Mouse (Mus musculus): ENCODE measurements at regions not wholly inside any gene's neighbourhood (a gene's known extent, or its start where the extent isn't known, plus 50 kb on each side); places are given as distances from the start of the nearest gene placed in this dataset.
"Not testable (repeated sequence)": the region's sequence is repeated elsewhere in the genome, so short reads cannot be mapped to it uniquely, and the experiment has no call there.

DNA sequence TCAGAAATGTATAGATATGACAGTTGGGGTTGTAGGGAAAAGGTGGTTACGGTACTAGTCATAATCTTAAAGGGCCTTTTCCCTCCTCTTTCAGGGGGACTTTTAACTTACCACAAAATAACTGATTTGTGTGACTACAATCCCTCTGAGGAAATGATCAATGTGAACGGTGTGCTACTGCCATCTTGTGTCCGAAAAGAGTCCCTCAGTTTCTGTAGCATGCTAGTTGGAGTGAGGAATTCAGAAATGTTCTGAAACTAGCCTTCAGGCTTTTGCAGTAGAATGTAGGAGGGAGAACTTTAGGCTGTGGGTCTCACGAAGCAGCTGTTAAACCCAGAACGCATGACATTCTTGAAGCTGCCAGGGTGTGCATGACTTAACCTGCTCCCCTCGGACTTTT, 471.5 kb upstream of the N6amt1 start:
- H3K9ac ChIP-seq (replicated peaks): no peak overlapping the region
- no peaks in the 10 kb centered on the region for H3K9me3 ChIP-seq
- H3K4me2 ChIP-seq (replicated peaks): no peak overlapping the region
- no peaks in the 10 kb centered on the region for H3K27me3 ChIP-seq
- H3K4me3 ChIP-seq (replicated peaks): no peak overlapping the region
- ATAC-seq: no peak
- H3K36me3 ChIP-seq: no peaks in the 10 kb centered on the region
- 43% methylated on average over 6 of the region's 6 CpGs for WGBS
- H3K4me1 ChIP-seq (replicated peaks): no peaks in the 10 kb centered on the region
- H3K27ac ChIP-seq: no peak overlapping the region

DNA sequence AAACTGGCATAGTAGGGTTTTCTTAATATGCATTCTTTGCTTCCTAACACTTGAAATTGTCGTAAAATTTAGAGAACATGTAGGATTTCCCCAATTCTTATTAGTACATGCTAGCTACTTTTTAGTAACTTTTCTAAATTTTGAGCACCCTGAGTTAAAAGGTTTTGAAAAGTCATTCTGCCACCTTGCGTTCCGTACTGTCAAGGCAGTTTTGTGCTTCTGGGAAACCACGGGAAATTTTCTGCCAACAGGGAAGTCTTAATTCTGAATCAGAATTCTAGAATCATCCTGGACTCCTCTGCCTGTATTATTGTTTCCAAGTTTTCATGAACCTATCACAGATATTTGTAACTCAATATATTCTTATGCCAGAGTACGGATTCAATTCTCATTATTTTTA, 472.4 kb upstream of the N6amt1 start:
- no peak overlapping the region for H3K4me2 ChIP-seq (replicated peaks)
- H3K4me1 ChIP-seq (replicated peaks): no peaks in the 10 kb centered on the region
- H3K27me3 ChIP-seq: no peaks in the 10 kb centered on the region
- WGBS: 91% methylated on average over 5 of the region's 5 CpGs
- no peak overlapping the region for H3K27ac ChIP-seq
- H3K36me3 ChIP-seq: no peaks in the 10 kb centered on the region
- H3K9me3 ChIP-seq: no peaks in the 10 kb centered on the region
- ATAC-seq: no peak
- H3K4me3 ChIP-seq (replicated peaks): no peak overlapping the region
- no peak overlapping the region for H3K9ac ChIP-seq (replicated peaks)

DNA sequence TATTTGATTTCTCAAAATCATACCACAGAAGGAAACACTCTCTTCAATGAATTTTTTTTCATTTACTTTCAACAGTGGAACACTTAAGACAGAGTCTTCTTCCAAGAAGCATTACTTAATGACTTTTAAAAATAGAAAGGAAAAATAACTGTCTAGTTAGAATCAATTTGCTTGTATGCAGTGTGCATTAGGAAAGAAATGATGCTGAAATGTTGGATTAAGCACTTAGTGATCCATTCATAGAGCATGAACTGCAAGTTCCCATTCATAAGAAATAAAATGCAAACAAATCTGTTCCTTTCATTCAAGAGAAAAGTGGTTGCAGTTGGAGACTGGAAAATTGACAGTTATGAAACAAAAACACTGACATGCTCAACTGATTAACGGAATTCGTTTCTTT, 493.2 kb upstream of the N6amt1 start:
- Histone ChIP-seq H3K9me3 (no peaks in the 10 kb centered on the region), H3K4me3 (replicated peaks) (no peak overlapping the region), H3K4me2 (replicated peaks) (no peak overlapping the region), H3K27ac (no peak overlapping the region), H3K27me3 (no peaks in the 10 kb centered on the region), H3K36me3 (no peaks in the 10 kb centered on the region), H3K4me1 (replicated peaks) (no peaks in the 10 kb centered on the region), H3K9ac (replicated peaks) (no peak overlapping the region)
- 93% methylated on average over 2 of the region's 2 CpGs for WGBS
- ATAC-seq: no peak

DNA sequence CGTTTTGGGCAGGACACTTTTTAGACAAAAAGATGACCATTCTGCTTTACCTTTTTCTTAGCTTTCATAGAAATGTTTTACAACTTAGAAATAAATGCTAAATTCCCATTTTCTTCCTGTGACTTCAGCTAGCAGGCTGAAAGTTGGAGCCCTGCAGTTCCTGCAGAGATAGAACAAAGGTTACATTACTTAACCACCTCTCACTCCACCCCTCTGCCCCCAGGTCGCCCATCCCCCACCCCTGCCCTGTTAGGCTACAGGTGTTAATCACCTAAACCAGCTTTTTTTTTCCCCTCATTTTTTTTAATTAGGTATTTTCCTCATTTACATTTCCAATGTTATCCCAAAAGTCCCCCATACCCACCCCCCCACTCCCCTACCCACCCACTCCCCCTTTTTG, 498.1 kb upstream of the N6amt1 start:
- Histone ChIP-seq H3K27ac (no peak overlapping the region), H3K9ac (replicated peaks) (no peak overlapping the region), H3K36me3 (no peaks in the 10 kb centered on the region), H3K9me3 (no peaks in the 10 kb centered on the region), H3K4me2 (replicated peaks) (no peak overlapping the region), H3K4me1 (replicated peaks) (no peaks in the 10 kb centered on the region), H3K27me3 (no peaks in the 10 kb centered on the region), H3K4me3 (replicated peaks) (no peak overlapping the region)
- WGBS: 56% methylated on average over 2 of the region's 2 CpGs
- no peak for ATAC-seq

DNA sequence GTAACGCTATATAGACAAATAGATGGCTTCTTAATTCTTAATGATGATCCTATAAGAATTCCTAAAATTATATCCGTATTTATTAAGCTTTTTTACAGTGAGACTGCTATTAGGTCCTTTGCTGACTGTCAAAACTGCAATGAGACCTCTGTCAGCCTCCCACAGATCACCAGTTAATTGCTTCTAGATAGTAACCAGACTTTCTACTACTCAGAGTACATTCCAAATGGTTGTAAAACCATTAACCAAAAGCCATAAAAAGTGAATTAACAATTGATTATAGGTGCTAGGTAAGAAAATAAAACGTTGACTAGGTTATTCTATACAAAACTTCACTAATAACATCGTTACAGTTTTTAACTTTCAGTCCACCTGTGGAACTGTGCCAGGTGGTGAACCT, 498.7 kb upstream of the N6amt1 start:
- H3K4me3 ChIP-seq (replicated peaks): no peak overlapping the region
- WGBS: 80% methylated on average over 4 of the region's 4 CpGs
- ATAC-seq: no peak

DNA sequence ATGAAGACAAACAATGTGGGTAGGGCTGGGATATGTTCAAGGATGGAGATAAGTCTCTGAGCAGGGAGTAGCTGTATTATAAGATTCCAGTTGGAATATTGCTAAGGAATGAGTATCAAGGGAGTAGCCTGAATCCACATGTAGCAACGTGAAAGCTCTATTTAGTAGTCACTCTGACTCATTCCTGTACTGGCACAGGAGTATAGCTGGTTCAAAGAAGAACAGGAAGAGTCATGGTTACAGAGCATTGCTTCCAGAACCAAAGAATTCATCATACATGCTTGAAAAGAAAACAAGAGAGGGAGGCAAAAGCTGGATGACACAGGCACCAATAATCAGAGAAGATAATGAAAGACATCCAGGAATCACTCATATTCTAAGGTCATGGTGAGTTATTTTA, 500.6 kb upstream of the N6amt1 start:
- Histone ChIP-seq H3K4me1 (replicated peaks) (no peaks in the 10 kb centered on the region), H3K27me3 (no peaks in the 10 kb centered on the region), H3K9me3 (no peaks in the 10 kb centered on the region), H3K4me3 (replicated peaks) (no peak overlapping the region), H3K9ac (replicated peaks) (no peak overlapping the region), H3K4me2 (replicated peaks) (no peak overlapping the region), H3K27ac (no peak overlapping the region), H3K36me3 (no peaks in the 10 kb centered on the region)
- WGBS: 78% methylated on average over 1 of the region's 1 CpGs
- ATAC-seq: no peak

More for the DNA sequence above, 498.7 kb upstream of the N6amt1 start:
- H3K4me2 ChIP-seq (replicated peaks): no peak overlapping the region
- no peak overlapping the region for H3K9ac ChIP-seq (replicated peaks)
- no peaks in the 10 kb centered on the region for H3K9me3 ChIP-seq
- no peaks in the 10 kb centered on the region for H3K4me1 ChIP-seq (replicated peaks)
- no peaks in the 10 kb centered on the region for H3K36me3 ChIP-seq
- H3K27me3 ChIP-seq: no peaks in the 10 kb centered on the region
- H3K27ac ChIP-seq: no peak overlapping the region

DNA sequence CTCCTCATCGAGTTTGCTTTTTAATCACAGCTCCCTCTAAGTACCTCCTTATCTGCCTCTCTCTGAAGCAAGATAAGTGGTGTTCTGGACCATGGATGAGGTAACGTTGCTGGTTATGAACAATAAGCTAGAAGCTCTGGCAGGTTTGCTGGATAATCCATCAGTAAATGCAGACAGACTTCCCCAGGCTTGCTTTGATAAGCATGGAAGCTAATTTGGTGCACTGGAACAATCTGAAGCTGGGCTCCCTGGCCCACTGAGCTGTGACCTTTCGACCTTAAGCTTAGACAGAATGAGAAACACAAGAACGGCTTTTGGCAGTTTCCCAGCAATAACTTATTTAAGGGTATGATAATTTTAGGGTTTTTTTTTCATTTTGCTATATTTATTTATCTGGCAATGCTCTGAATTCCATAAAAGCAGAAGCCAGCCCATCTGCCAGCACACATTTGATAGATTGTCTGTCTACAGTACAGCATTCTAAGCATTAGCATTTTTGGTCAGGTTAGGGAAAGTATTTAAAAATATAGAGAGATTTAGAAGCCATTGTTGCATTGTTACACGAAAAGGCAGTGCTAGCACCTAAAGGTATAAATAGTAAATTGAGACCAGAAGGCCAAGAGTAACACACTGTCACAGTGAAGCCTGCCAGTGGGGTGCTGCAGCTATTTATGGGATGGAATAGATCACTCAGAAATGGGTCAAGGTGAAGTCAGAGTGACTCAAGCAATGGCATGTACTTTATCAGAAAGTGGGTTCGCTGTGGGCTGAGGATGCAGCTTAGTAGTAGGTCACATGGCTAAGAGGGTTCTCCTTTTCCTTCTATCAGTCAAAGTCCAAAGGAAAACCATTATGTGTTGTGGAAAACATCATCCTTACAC, 515.3 kb upstream of the N6amt1 start:
- no peak for ATAC-seq
- no peak overlapping the region for H3K4me2 ChIP-seq (replicated peaks)
- H3K9me3 ChIP-seq: no peaks in the 10 kb centered on the region
- H3K9ac ChIP-seq (replicated peaks): no peak overlapping the region
- 0 out of 2 replicates have a peak, but pooled peaks cover 3% of the 10 kb centered on the region for H3K4me1 ChIP-seq (replicated peaks)
- 46% methylated on average over 6 of the region's 6 CpGs for WGBS
- no peaks in the 10 kb centered on the region for H3K36me3 ChIP-seq
- H3K27me3 ChIP-seq: no peaks in the 10 kb centered on the region
- no peak overlapping the region for H3K27ac ChIP-seq
- H3K4me3 ChIP-seq (replicated peaks): no peak overlapping the region

DNA sequence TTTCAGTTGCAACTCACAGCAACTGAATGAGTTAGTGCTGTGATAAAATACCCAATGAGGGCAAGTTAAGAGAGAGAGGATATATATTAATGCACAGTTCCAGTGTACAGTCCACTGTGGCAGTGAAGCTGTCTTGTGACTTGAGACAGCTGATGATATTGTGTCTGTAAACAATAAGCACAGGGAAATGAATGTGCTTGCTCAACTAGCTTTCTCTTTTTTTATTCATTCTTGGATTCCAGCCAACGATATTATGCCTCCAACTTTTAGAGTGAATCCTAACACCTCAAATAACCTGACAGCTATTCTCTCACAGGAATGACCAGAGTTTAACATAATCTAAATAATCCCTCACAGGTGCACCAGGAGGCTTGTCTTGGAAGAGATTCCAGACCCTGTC, 526.3 kb upstream of the N6amt1 start:
- Histone ChIP-seq H3K9me3 (no peaks in the 10 kb centered on the region), H3K27ac (no peak overlapping the region), H3K4me3 (replicated peaks) (no peak overlapping the region), H3K4me1 (replicated peaks) (0 out of 2 replicates have a peak, but pooled peaks cover 4% of the 10 kb centered on the region), H3K9ac (replicated peaks) (no peak overlapping the region), H3K36me3 (no peaks in the 10 kb centered on the region), H3K4me2 (replicated peaks) (no peak overlapping the region), H3K27me3 (no peaks in the 10 kb centered on the region)
- ATAC-seq: no peak
- WGBS: 68% methylated on average over 1 of the region's 1 CpGs

DNA sequence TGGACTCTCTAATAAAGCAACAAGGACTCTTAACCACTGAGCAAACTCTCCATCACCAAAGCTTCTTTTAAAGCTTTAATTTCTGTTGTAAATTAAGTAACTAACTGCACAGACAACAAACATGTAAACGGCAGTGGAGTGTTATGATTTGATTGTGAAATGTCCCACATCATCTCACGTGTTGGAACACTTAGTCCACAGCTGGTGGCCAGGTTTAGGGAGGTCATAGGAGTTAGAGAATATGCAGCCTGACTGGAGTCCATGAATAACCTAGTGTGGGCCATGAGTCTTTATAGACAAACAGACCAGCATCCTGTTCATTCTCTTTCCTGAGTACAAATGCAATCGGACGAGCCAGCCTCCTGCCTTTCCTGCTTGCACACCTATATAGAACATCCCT, 527.3 kb upstream of the N6amt1 start:
- Histone ChIP-seq H3K4me3 (replicated peaks) (no peak overlapping the region), H3K9ac (replicated peaks) (no peak overlapping the region), H3K36me3 (no peaks in the 10 kb centered on the region), H3K9me3 (no peaks in the 10 kb centered on the region), H3K4me2 (replicated peaks) (no peak overlapping the region), H3K27me3 (no peaks in the 10 kb centered on the region), H3K27ac (no peak overlapping the region), H3K4me1 (replicated peaks) (0 out of 2 replicates have a peak, but pooled peaks cover 4% of the 10 kb centered on the region)
- 86% methylated on average over 4 of the region's 4 CpGs for WGBS
- ATAC-seq: no peak

DNA sequence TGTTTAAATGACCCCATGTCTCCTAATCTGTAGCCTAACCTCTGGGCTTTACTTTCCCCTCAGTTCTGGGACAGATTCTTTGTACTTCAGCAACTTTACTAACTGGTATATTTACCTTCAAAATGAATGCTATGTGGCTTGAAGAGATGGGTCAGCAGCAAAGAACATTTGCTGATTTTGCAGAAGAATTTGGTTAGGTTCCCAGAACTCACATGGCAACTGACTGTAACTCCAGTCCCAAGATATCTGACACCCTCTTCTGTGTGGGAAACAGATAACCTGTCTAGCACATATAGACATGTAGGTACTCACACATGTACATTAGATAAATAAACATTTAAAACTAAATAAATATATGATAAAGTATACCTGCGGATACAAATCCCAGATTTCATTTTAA, 530.5 kb upstream of the N6amt1 start:
- H3K4me1 ChIP-seq (replicated peaks): 0 out of 2 replicates have a peak, but pooled peaks cover 4% of the 10 kb centered on the region
- H3K9me3 ChIP-seq: no peaks in the 10 kb centered on the region
- H3K4me2 ChIP-seq (replicated peaks): no peak overlapping the region
- H3K27ac ChIP-seq: no peak overlapping the region
- no peak overlapping the region for H3K4me3 ChIP-seq (replicated peaks)
- H3K27me3 ChIP-seq: no peaks in the 10 kb centered on the region
- H3K36me3 ChIP-seq: no peaks in the 10 kb centered on the region
- no peak overlapping the region for H3K9ac ChIP-seq (replicated peaks)
- 94% methylated on average over 1 of the region's 1 CpGs for WGBS
- no peak for ATAC-seq

DNA sequence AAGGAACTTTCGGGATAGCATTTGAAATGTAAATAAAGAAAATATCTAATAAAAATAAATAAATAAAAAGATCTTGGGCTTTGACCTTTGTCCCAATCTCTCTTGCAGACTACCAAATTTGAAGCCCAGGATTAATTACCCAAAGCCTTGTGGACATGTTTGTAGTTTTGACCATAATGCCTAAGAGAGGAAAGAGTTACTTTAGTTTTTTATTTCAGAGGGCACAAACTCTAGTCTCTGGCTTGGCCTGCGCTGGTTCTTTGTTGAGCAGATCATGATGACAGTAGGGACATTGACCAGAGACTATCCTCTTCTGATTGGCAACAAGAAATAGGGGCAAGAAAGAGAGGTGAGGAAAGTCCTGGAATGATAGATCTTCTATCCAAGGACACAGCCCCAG, 532.4 kb upstream of the N6amt1 start:
- Histone ChIP-seq H3K9me3 (no peaks in the 10 kb centered on the region), H3K27ac (no peak overlapping the region), H3K4me2 (replicated peaks) (no peak overlapping the region), H3K9ac (replicated peaks) (no peak overlapping the region), H3K36me3 (no peaks in the 10 kb centered on the region), H3K27me3 (no peaks in the 10 kb centered on the region), H3K4me1 (replicated peaks) (no peaks in the 10 kb centered on the region), H3K4me3 (replicated peaks) (no peak overlapping the region)
- WGBS: 97% methylated on average over 2 of the region's 2 CpGs
- ATAC-seq: no peak

DNA sequence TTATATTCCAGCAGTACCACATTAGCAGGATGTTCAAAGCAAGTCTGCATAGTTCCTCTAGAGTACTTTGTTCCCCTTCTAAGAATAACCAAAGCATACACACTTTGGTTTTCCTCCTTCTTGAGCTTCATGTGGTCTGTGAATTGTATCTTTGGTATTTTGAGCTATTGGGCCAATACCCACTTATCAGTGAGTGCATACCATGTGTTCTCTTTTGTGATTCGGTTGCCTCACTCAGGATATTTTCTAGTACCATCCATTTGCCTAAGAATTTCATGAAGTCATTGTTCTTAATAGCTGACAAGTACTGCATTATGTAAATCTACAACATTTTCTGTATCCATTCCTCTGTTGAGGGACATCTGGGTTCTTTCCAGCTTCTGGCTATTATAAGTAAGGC, 535.3 kb upstream of the N6amt1 start:
- not testable (repeated sequence) for ATAC-seq; H3K4me3 ChIP-seq (replicated peaks); H3K27ac ChIP-seq; H3K36me3 ChIP-seq; H3K27me3 ChIP-seq; H3K9ac ChIP-seq (replicated peaks); H3K4me2 ChIP-seq (replicated peaks); H3K4me1 ChIP-seq (replicated peaks); H3K9me3 ChIP-seq
- 80% methylated on average over 1 of the region's 1 CpGs for WGBS
